Mouse (Mus musculus): ENCODE measurements at regions not wholly inside any gene's neighbourhood (a gene's known extent, or its start where the extent isn't known, plus 50 kb on each side); places are given as distances from the start of the nearest gene placed in this dataset.
A peak's percentile ranks its signal among the peaks of the same experiment; 100 is the strongest.

DNA sequence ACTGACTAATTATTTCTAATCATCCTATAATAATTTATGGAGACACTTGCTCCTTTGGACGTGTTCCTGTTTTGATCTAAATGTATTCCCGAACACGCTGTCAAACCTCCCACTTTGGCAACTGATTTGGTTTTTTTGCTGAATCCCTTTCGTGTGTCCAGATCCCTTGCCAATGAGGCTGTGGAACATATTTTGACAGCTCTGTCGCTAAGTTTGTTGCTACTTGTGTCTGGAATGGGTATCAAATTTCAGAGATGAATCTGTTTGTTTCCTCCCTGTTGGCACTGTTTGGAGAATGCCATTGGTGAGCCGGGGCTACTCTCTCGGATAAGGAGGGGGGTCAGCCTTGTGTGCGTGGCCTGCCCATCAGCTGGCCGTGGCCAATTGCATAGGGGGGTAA, 277.2 kb upstream of the Tshz3 start:
- intact Hi-C loops (cut with DNase I) = no loop called here
- peak; percentile 24 to 70 for DNase-seq (ENCODE audit: low spot score in 2 of 2)

DNA sequence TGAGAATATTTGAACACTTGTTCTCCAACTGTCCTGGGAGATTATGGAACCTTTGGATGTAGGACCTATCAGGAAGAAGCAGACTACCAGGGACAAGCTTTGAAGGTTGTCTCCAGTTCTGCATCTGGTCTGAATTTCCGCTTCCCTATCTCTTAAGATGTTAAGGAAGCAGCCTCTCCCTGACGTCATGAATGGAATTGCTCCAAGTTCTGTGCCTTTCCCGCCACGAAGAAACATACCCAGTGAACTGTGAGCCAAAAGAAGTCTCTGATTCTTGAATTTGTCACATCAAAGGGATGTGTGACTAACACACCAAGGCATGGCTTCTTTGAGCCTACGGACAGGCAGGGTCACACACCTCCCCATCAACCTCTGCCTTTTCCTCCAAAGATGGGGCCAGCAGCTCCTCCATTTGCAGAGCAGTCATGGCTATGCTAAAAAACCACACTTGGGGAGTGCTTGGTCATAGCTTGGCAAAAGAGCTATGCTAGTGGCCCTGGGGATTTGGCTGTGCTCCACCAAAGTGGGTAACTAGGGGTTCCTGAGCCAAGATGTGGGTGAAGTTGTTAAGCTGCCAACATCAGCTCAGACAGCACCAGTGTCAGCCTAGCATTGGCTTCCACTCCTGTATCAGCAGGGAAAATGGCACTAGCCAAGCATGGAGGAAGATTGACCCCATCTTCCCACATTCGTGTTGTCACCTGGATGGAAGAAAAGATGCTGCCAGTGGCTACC, 248.6 kb upstream of the Tshz3 start:
- DNase-seq (ENCODE audit: low spot score in 2 of 2) = peak; percentile 47 to 67

DNA sequence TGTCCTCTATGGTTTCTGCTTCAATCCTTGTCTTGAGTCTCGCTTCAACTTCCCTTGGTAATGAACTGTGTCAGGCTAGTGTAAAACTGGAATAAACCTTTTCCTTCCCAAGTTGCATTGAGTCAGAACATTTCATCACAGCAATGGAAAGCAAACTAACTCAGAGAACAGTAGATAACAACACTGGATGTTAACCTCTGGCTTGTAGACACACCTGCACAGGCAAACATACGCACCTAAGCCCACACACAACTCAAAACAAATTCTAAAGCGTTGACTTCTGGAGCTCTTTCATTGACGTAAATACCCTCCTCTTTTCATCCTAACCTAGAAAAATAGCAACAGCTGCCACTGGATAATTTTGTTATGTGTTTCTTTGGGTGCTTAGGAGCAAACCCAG, 244.1 kb upstream of the Tshz3 start:
- intact Hi-C loops (cut with DNase I) = no loop called here
- DNase-seq (ENCODE audit: low spot score in 2 of 2) = no peak

More for the DNA sequence above, 248.6 kb upstream of the Tshz3 start:
- intact Hi-C loops (cut with DNase I) = no loop called here

DNA sequence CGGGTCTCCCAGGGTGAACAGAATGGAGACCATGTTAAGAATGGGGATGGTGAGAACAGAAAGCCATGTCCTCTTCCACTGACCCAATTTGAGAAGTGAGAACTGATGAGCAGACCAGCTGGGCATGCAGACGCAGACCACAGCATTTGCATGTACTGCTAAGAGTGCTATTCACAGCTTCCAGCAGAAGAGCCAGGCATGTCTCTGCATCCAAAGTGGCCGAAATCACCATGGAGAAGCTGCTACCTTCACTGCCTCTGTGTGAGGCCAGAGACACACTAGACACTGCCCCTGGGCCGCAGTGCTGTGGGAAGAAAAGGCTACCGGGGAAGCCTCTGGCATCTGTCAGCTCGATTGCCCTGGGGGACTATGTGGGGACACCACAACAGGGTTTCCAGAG, 241.8 kb upstream of the Tshz3 start:
- peak in 1 of 2 experiments; percentile 33 for DNase-seq (ENCODE audit: low spot score in 2 of 2)
- intact Hi-C loops (cut with DNase I) = no loop called here

DNA sequence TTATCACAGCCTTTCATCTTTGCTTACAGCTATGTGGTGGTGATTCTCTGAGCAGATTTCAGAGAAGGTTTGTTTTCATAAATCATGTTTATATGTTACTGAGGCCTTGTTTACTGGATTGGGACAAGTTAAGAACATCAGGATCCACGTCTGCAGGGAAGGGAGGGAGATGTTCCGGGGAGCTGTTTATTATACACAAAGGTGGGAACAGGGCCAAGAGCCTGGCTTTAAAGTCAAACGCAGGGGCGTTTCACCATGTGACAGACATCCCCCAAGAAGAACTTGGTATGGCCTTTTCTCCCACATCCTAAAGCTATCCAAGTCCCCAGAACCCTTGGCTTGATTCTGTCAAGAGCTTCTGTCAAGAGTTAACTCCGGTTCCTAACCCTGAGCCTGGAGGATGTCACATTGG, 235.5 kb upstream of the Tshz3 start:
- intact Hi-C loops (cut with DNase I) = no loop called here
- no peak for DNase-seq (ENCODE audit: low spot score in 2 of 2)

DNA sequence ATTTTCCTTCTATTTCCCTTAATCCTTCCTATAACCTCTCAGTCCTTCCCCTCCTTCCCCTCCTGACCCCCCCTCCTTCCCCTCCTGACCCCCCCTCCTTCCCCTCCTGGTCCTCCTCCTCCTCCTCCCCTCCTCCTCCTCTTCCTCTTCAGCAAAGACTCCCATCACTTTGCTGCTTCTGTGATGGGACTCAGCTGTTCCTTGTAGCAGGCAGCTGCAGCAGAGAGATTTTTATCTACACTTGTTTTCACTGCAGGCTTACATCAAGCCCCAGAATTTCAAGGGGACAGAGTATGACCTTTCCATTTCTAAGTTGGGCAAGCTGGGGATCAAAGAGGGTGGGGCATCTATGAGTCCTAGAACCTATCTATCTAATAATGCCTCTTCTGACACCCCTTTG, 228.5 kb upstream of the Tshz3 start:
- no peak for DNase-seq (ENCODE audit: low spot score in 2 of 2)
- intact Hi-C loops (cut with DNase I) = no loop called here

DNA sequence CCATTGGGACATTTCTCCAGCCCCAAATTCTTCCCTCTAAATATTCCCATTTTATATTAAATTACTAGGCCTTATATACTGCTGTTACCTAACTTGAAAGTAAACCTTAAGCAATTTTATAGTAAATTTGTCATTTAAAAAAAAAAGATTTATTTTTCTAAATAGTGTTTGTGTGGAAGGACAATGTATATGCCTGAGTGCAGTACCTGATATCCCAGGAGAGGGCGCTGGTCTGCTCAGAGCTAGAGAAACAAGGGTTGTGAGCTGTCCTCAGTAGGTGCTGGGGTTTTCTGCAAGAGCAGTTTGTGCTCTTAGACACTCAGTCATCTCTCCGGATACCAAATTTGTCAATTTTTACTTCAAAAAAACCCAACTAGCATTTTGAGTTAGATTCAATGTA, 224.4 kb upstream of the Tshz3 start:
- DNase-seq (ENCODE audit: low spot score in 2 of 2) = no peak
- intact Hi-C loops (cut with DNase I) = no loop called here

DNA sequence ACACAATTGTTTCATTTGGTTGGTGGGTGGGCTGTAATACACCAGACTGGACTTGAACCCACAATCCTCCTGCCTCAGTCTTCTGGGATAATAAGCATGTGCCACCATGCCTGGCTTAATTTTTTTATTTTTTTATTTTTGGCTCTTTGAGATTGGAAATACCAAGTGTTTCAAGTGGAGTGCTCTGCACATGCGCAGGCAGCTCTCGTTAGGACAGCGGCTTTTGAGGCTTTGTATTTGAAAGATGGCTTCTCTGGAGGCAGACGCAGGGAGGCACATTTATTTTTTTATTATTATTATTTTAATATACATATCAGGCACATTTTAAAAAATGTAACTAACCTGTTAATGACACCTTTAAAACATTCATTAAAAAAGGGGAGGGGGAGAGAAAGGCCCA, 221.5 kb upstream of the Tshz3 start:
- intact Hi-C loops (cut with DNase I) = no loop called here

DNA sequence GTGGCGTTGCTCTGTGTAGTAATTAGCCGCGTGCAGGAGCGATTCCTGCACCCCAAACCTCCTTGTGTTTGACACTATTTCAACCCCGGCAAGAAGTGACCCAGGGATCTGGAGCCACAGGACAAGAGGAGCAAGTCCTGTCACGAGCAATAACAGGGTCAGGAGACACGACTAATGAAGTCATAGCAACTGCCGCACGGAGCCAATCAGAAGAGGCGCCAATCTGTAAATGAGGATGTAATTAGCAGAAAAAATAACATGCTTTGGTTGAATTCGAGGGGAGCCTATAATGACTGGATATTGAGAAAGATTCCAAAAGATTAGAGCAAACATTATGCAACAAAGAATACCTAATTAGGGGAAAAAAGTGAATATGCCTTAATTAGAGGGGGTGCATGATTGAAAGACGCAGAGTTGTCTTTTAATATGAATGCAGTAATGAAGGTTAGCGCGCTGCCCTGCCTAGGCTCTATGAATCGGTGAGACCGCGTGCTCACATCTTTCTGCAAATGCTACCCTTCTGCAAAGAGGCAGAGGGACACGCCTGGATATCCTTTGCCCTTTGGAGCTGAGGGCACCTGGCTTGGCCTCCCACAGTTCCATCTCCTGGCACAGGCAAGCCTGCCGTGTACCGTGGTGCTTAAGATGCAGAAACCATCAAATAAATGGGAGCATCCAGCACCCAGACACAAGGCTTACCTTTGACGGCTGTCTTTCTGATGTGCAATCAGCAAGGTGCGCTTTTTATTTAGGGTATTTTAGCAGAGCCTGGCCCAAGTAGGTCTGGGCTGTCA, 220.9 kb upstream of the Tshz3 start:
- no peak for DNase-seq (ENCODE audit: low spot score in 2 of 2)

More for the DNA sequence above, 221.5 kb upstream of the Tshz3 start:
- DNase-seq (ENCODE audit: low spot score in 2 of 2) = peak in 1 of 2 experiments; percentile 21

DNA sequence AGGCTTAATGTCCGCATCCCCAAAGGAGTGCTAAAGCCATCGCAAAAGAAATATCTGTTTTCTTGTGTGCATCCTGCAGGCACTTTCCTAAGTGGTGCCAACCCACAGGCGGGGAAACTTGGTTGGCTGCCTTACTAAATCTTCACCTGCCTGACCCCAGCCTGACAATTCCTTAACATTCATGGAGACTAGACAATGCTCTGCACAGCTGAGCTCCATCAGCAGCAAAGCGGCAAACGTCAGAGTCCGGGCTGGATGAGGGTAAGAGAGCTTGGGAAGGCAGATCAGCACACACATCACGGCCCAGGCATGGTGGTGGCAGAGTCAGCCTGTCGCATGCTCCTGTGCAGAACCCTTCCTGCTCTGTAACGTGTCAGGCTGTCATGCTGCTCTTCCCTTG, 209.8 kb upstream of the Tshz3 start:
- DNase-seq (ENCODE audit: low spot score in 2 of 2) = no peak
- intact Hi-C loops (cut with DNase I) = no loop called here

More for the DNA sequence above, 220.9 kb upstream of the Tshz3 start:
- intact Hi-C loops (cut with DNase I) = no loop called here

DNA sequence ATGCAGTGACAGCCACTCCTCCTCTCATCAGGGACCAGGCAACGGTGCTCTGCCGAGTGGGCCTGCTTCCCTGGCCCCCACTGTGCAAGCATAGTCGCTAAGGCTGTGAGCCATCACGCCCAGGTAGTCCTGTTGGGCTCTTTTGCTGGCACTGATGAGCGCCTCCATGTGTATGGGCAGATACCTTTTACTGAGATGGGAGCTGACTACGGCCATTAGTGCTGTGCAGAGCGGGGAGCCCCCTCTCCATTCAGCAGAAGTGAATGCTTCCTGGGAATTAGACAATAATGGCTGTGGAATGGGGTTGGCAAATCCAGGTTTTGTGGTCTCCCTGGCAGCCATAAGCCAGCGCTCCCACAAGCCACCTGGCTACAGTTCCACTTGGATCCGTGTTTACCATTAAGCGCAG, 206.7 kb upstream of the Tshz3 start:
- no peak for DNase-seq (ENCODE audit: low spot score in 2 of 2)
- intact Hi-C loops (cut with DNase I) = no loop called here

DNA sequence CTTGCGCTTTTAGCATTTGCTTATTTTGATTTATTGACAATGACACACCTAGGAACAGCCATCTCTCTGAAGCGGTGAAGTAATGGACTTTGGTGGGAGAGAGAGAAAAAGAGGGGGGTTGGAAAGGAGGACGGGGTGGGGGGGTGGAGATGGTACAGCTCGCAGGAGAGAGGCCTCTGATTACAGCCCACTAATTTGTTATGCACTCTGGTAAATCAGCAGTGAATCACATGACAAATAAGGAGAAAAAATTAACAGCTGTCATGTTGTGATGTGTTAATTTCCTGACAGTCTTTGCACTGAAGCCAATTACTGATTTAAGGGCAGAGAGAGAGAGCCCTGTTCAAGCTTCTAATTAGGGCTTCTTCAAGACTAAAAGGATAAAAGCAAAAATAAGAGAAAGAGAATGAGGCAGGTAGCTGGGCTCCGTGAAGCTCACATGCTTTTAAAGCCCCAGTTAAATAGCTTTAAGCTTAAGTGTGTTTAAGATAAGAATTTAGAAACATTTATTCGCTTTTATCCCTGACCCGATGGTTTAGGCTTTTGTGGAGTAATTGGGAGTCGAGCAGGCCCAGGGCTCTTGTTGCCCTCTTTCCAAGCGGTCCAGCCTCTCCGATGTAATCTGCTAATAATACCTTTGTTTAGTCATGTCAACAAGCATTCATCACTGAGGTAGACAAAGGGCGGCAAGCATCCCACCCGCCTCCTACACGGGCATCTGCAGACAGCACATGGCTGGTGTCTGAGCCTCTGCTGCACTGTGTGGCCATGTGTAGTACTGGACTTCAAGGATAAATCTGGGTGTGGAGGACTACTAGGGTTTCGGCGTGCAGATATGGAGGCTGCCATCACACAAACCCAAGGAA, 193.7 kb upstream of the Tshz3 start:
- no peak for DNase-seq (ENCODE audit: low spot score in 2 of 2)
- intact Hi-C loops (cut with DNase I) = no loop called here

DNA sequence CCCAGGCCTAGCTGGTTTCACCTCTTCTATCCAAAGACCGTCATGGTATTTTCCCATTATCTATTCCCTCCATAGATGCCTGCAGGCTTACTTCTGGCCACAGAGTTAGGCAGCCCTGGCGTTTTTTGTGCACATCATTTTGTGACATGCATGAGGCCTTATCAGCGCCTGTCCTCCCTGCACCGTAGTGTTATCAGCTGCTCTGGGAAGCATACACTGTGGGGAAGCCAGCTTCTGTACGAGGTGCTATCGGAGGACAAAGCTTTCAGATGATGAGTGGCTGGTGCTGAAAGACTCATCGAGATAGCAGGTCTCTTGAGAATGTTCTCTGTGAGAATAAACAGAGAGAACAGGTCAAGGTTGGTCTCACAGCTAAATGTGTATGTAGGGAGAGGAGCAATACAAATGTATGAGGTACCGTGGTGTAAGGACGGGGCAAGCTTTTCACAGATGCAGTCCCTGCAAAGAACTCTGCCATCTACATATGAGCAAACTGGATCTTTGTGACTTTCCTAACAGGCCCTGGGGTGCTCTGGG, 190.0 kb upstream of the Tshz3 start:
- no peak for DNase-seq (ENCODE audit: low spot score in 2 of 2)
- intact Hi-C loops (cut with DNase I) = no loop called here

DNA sequence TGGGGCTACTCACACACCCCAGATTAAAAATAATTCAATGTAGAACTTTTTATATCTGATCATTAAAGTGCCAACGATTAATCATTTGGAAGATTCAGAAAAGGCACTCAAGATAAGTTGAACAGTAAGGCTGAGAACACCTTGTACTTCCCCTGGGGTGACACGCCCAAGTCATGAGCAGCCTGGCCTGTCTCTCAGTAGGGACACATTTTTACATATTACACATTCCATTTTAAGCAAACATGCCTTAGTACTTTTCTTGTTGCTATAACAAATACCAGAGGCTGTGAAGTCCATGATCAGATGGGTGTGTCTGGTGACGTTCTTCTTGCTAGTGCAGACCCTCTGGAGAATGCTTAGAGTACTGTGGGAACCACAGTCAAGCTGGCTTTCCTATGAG, 184.2 kb upstream of the Tshz3 start:
- no peak for DNase-seq (ENCODE audit: low spot score in 2 of 2)
- intact Hi-C loops (cut with DNase I) = no loop called here

DNA sequence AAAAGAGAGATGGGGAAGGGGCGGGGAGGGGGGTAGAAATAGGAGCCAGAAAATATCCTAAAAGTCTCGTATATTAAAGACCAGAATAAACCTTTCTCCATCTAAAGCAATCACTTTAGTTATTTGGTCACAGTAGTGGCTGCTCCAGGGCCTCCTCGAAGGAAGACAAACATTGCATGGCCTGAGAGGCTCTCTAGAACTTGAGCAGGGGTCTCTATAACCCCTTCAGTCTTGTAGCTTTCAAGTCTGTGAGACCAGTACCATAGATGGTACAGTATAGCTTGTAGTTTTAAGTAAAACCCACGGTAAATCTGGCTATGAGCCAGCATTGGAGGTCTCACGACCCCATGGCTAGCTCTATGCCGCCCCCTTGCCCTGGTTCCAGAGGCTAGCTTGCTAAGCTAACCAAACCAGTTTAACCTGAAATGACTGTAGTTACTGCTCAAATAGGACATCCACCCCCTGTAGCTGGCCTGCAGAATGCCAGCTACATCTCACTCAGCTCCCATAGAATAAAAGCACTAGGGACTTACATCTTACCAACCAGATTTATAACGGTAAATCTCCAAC, 181.7 kb upstream of the Tshz3 start:
- intact Hi-C loops (cut with DNase I) = no loop called here
- no peak for DNase-seq (ENCODE audit: low spot score in 2 of 2)

DNA sequence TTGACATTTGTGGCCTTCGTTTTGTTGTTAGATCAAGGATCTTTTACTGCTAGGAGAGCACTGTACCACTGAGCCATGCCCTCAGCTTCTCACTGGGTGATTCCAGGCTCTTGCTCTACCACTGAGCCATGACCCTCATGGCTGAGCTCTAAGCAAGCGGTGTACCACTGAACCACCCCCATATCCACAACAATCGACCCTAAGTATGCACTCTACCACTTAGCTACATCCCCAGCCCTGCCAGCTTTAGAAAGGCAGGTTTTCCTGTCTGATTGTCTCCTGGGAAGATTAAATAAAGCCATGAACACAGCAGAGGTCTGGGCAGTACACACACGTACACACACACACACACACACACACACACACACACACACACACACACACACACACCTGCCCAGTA, 178.9 kb upstream of the Tshz3 start:
- DNase-seq (ENCODE audit: low spot score in 2 of 2) = no peak
- intact Hi-C loops (cut with DNase I) = no loop called here

DNA sequence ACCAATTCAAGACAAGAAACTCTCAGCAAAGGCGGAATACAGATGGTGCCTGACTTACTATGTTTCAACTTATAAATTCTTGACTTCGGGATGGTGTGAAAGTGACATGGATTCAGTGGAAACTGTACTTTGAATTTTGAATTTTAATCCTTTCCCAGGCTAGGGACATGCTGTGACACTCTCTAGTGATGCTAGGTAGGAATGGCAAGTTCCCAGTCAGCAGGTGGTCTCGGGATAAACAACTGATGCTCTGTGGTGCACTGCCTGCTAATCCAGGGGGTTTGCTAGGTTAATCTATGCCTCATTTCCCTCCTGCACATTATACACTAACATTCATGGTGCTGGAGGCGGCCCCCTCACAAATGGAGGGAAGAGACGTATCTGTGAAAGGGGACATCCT, 175.0 kb upstream of the Tshz3 start:
- intact Hi-C loops (cut with DNase I) = no loop called here
- DNase-seq (ENCODE audit: low spot score in 2 of 2) = peak in 1 of 2 experiments; percentile 45

DNA sequence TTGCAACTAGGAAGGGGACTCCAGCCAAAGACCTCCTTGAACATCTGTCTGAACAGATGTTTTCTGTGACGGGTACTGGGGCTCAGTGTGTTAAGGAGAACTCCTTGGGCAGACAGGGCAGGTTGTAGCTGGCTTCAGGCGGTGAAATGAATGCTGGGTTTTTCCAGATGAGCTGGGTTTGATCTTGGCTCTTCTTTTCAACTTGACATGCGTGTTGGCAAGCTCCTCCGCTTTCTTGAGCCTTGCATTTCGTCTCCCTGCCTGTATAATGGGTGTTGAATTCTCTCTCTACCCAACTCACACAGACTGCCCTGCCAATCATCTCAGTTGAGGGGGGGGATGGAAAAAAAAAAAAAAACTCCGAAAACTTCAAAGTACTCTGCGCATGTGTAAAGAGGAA, 171.8 kb upstream of the Tshz3 start:
- intact Hi-C loops (cut with DNase I) = no loop called here
- DNase-seq (ENCODE audit: low spot score in 2 of 2) = no peak

DNA sequence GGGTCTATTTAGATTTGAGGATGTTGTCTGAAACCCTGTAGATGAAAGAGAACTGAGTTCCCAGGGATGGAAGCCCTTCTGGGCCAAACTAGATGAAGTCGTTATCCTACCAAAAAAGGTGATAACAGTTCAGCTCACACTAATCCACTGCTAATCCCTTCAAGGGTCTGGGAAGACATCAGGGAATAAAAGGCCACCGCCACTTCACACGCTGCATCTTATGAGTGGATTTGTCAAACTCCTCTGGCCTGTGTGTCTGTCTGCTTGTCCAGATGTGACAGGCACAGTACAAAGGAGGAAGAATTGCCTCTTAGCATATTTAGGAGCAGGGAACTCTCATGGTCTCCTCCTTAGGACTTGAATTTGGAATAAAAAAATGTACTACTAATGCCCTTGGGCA, 171.2 kb upstream of the Tshz3 start:
- intact Hi-C loops (cut with DNase I) = no loop called here

More for the DNA sequence above, 171.2 kb upstream of the Tshz3 start:
- no peak for DNase-seq (ENCODE audit: low spot score in 2 of 2)

Data from left cerebral cortex, postnatal 14 days (tissue).